Mouse (Mus musculus): ENCODE measurements around the gene Ccdc106.

GRCm38 (mm10) chr7:5073586-5073985, 53.2 kb downstream of the Ccdc106 start:
- TF ChIP-seq POLR2A (IDR thresholded peaks at IDR 0.05; ENCODE audit: insufficient read depth, low read depth, low read length) = no peak
- no peak for TF ChIP-seq CTCF (IDR thresholded peaks at IDR 0.05; ENCODE audit: insufficient read depth, low read depth, low read length)
